Mouse (Mus musculus): Measurements from ENCODE around the gene Rpl23. TPM values are rescaled to one million over a fixed set of nuclear protein-coding genes. Genes with fewer than 3 reads are reported as not detected.

Rpl23 gene
- polyA plus RNA-seq, 1 experiment = 854 TPM

- H3K4me1 ChIP-seq (ENCODE audit: control insufficient read depth, insufficient read depth, low read length) = peaks cover 41% of the 10 kb centered on the region
- TF ChIP-seq POLR2A (IDR thresholded peaks at IDR 0.05; ENCODE audit: borderline replicate concordance, low read depth, low read length) = no peak
- no peak for TF ChIP-seq CTCF (IDR thresholded peaks at IDR 0.05; ENCODE audit: low read depth, low read length)
- H3K27ac ChIP-seq (ENCODE audit: insufficient read depth, low read depth, low read length) = no peak overlapping the region
- no peak overlapping the region for H3K4me3 ChIP-seq (ENCODE audit: insufficient read depth, low read length)
These were observed 33.9 kb upstream of the Rpl23 start for GRCm38 (mm10) chr11:97816176-97816575.

- no peak overlapping the region for H3K4me3 ChIP-seq (ENCODE audit: insufficient read depth, low read length)
- H3K27ac ChIP-seq (ENCODE audit: insufficient read depth, low read depth, low read length) = no peak overlapping the region
- peaks cover 37% of the 10 kb centered on the region for H3K4me1 ChIP-seq (ENCODE audit: control insufficient read depth, insufficient read depth, low read length)
- no peak for TF ChIP-seq POLR2A (IDR thresholded peaks at IDR 0.05; ENCODE audit: borderline replicate concordance, low read depth, low read length)
- no peak for TF ChIP-seq CTCF (IDR thresholded peaks at IDR 0.05; ENCODE audit: low read depth, low read length)
These were observed 33.5 kb upstream of the Rpl23 start for GRCm38 (mm10) chr11:97815736-97816135.

- peaks cover 38% of the 10 kb centered on the region for H3K4me1 ChIP-seq (ENCODE audit: control insufficient read depth, insufficient read depth, low read length)
- TF ChIP-seq CTCF (IDR thresholded peaks at IDR 0.05; ENCODE audit: low read depth, low read length) (no peak), POLR2A (IDR thresholded peaks at IDR 0.05; ENCODE audit: borderline replicate concordance, low read depth, low read length) (no peak)
- no peak overlapping the region for H3K4me3 ChIP-seq (ENCODE audit: insufficient read depth, low read length)
- H3K27ac ChIP-seq (ENCODE audit: insufficient read depth, low read depth, low read length) = no peak overlapping the region
These were observed 31.7 kb upstream of the Rpl23 start for GRCm38 (mm10) chr11:97813746-97814515.

GRCm38 (mm10) chr11:97813085-97813484 is 30.8 kb upstream of the Rpl23 start:
- no peak overlapping the region for H3K4me3 ChIP-seq (ENCODE audit: insufficient read depth, low read length)

GRCm38 (mm10) chr11:97812491-97812921 is 30.3 kb upstream of the Rpl23 start:
- peaks cover 39% of the 10 kb centered on the region for H3K4me1 ChIP-seq (ENCODE audit: control insufficient read depth, insufficient read depth, low read length)
- H3K27ac ChIP-seq (ENCODE audit: insufficient read depth, low read depth, low read length) = no peak overlapping the region
- TF ChIP-seq POLR2A (IDR thresholded peaks at IDR 0.05; ENCODE audit: borderline replicate concordance, low read depth, low read length) = no peak
- TF ChIP-seq CTCF (IDR thresholded peaks at IDR 0.05; ENCODE audit: low read depth, low read length) = no peak
- no peak overlapping the region for H3K4me3 ChIP-seq (ENCODE audit: insufficient read depth, low read length)

More at GRCm38 (mm10) chr11:97813085-97813484, 30.8 kb upstream of the Rpl23 start:
- no peak for TF ChIP-seq CTCF (IDR thresholded peaks at IDR 0.05; ENCODE audit: low read depth, low read length)
- no peak for TF ChIP-seq POLR2A (IDR thresholded peaks at IDR 0.05; ENCODE audit: borderline replicate concordance, low read depth, low read length)
- H3K4me1 ChIP-seq (ENCODE audit: control insufficient read depth, insufficient read depth, low read length) = peaks cover 38% of the 10 kb centered on the region
- H3K27ac ChIP-seq (ENCODE audit: insufficient read depth, low read depth, low read length) = no peak overlapping the region

- H3K4me3 ChIP-seq (ENCODE audit: insufficient read depth, low read length) = no peak overlapping the region
- H3K27ac ChIP-seq (ENCODE audit: insufficient read depth, low read depth, low read length) = no peak overlapping the region
- peaks cover 36% of the 10 kb centered on the region for H3K4me1 ChIP-seq (ENCODE audit: control insufficient read depth, insufficient read depth, low read length)
- TF ChIP-seq CTCF (IDR thresholded peaks at IDR 0.05; ENCODE audit: low read depth, low read length) = no peak
- TF ChIP-seq POLR2A (IDR thresholded peaks at IDR 0.05; ENCODE audit: borderline replicate concordance, low read depth, low read length) = no peak
These were observed 29.5 kb upstream of the Rpl23 start for GRCm38 (mm10) chr11:97811569-97812362.

- no peak overlapping the region for H3K27ac ChIP-seq (ENCODE audit: insufficient read depth, low read depth, low read length)
- TF ChIP-seq POLR2A (IDR thresholded peaks at IDR 0.05; ENCODE audit: borderline replicate concordance, low read depth, low read length) (no peak), CTCF (IDR thresholded peaks at IDR 0.05; ENCODE audit: low read depth, low read length) (no peak)
- peaks cover 40% of the 10 kb centered on the region for H3K4me1 ChIP-seq (ENCODE audit: control insufficient read depth, insufficient read depth, low read length)
- H3K4me3 ChIP-seq (ENCODE audit: insufficient read depth, low read length) = no peak overlapping the region
These were observed 28.7 kb upstream of the Rpl23 start for GRCm38 (mm10) chr11:97810970-97811369.

- no peak overlapping the region for H3K27ac ChIP-seq (ENCODE audit: insufficient read depth, low read depth, low read length)
- TF ChIP-seq POLR2A (IDR thresholded peaks at IDR 0.05; ENCODE audit: borderline replicate concordance, low read depth, low read length) = no peak
- no peak for TF ChIP-seq CTCF (IDR thresholded peaks at IDR 0.05; ENCODE audit: low read depth, low read length)
- no peak overlapping the region for H3K4me3 ChIP-seq (ENCODE audit: insufficient read depth, low read length)
- H3K4me1 ChIP-seq (ENCODE audit: control insufficient read depth, insufficient read depth, low read length) = peaks cover 46% of the 10 kb centered on the region
These were observed 28.1 kb upstream of the Rpl23 start for GRCm38 (mm10) chr11:97810356-97810755.

GRCm38 (mm10) chr11:97809235-97810121 is 27.2 kb upstream of the Rpl23 start:
- H3K27ac ChIP-seq (ENCODE audit: insufficient read depth, low read depth, low read length) = 0 out of 2 replicates have a peak overlapping the region, but pooled peaks have one; percentile 2
- H3K4me1 ChIP-seq (ENCODE audit: control insufficient read depth, insufficient read depth, low read length) = peaks cover 53% of the 10 kb centered on the region
- H3K4me3 ChIP-seq (ENCODE audit: insufficient read depth, low read length) = no peak overlapping the region
- no peak for TF ChIP-seq POLR2A (IDR thresholded peaks at IDR 0.05; ENCODE audit: borderline replicate concordance, low read depth, low read length)
- no peak for TF ChIP-seq CTCF (IDR thresholded peaks at IDR 0.05; ENCODE audit: low read depth, low read length)

Measured in bone marrow macrophage, adult 2 months (primary cell).